Mouse (Mus musculus) forebrain, embryonic 16.5 days (tissue): ENCODE results near the gene Tbck. TPM values are rescaled to one million over a fixed set of nuclear protein-coding genes. Genes with fewer than 3 reads are reported as not detected.

Experiments used
- ATAC-seq: fragments of 200-750 bp; cut with Nextera tagmentation; 2 replicates; pipeline ENCODE4 v1.8.0; 2017; ENCODE audit warnings: mild to moderate bottlenecking, moderate library complexity
- H3K27ac ChIP-seq: fragments of 300-500 bp; sonication (generic); 2 replicates; pipeline ENCODE4 v1.5.1; 2014; ENCODE audit warnings: low read length, control low read depth
- H3K27me3 ChIP-seq: fragments of 300-500 bp; sonication (generic); replicated peaks from 2 replicates; pipeline ENCODE4 v1.6.1; 2014; ENCODE audit warnings: low read length; ENCODE audit not compliant: control insufficient read depth, insufficient read depth
- H3K36me3 ChIP-seq: fragments of 300-500 bp; sonication (generic); 2 replicates; pipeline ENCODE4 v1.6.1; 2014; ENCODE audit not compliant: control insufficient read depth, insufficient read depth
- H3K4me1 ChIP-seq: fragments of 300-500 bp; sonication (generic); replicated peaks from 2 replicates; pipeline ENCODE4 v1.6.1; 2014; ENCODE audit warnings: low read length; ENCODE audit not compliant: control insufficient read depth, insufficient read depth
- H3K4me2 ChIP-seq: fragments of 300-500 bp; sonication (generic); 2 replicates; pipeline ENCODE4 v1.6.1; 2014; ENCODE audit warnings: mild to moderate bottlenecking, low read length, control low read depth
- H3K4me3 ChIP-seq: fragments of 300-500 bp; sonication (generic); replicated peaks from 2 replicates; pipeline ENCODE4 v1.5.1; 2014; ENCODE audit warnings: mild to moderate bottlenecking, low read length, control low read depth
- H3K9ac ChIP-seq: fragments of 300-500 bp; sonication (generic); replicated peaks from 2 replicates; pipeline ENCODE4 v1.6.1; 2014; ENCODE audit warnings: low read depth, low read length, control low read depth
- H3K9me3 ChIP-seq: fragments of 300-500 bp; sonication (generic); 2 replicates; pipeline ENCODE4 v1.6.1; 2016; ENCODE audit warnings: low read length; ENCODE audit not compliant: control insufficient read depth
- WGBS: fragments of 180-500 bp; shearing (Covaris S2); extraction: QIAGEN DNeasy Blood & Tissue Kit; methylation state at CpG from one replicate; pipeline ENCODE4 v1.1.7; 2014; 5-methylcytosine and 5-hydroxymethylcytosine counted together
- polyA plus RNA-seq: library from polyadenylated mRNA; unstranded; fragments of >200 nt; fragmentation: Nextera tagmentation; extraction: Ambion mirVana; gene quantifications from 2 replicates; pipeline ENCODE4 v1.2.1, GENCODE M21; 2015

The Tbck gene
- polyA plus RNA-seq, 1 experiment from 2014 or later = 35.9 TPM

DNA sequence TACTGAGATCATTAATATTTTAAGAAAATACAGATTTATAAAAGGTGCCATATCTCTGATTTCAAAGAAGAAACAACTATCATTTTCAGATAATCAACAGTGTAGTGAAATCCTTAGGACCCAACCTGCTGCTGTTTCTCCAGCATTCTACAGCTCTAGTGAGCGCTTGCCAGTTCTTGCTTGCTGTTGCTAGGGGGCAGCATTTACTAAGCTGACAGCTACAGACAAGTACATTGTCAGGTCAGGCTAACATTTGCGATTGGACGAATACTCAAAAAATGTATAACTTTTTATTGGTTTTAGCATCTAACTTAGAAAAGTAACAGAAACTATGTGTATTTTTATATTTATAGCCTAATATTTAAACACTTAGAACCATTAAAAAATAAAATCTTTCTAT, 63.1 kb downstream of the Tbck start:
- no peaks in the 10 kb centered on the region for H3K4me1 ChIP-seq
- no peak overlapping the region for H3K27ac ChIP-seq
- H3K36me3 ChIP-seq = no peaks in the 10 kb centered on the region; the same call in 1 of the 2 replicates
- no peak overlapping the region for H3K4me2 ChIP-seq
- 26% methylated on average over 3 of the region's 3 CpGs for WGBS
- H3K27me3 ChIP-seq = no peaks in the 10 kb centered on the region
- no peak overlapping the region for H3K4me3 ChIP-seq
- no peaks in the 10 kb centered on the region for H3K9me3 ChIP-seq
- ATAC-seq = peak; percentile 95
- H3K9ac ChIP-seq = no peak overlapping the region

DNA sequence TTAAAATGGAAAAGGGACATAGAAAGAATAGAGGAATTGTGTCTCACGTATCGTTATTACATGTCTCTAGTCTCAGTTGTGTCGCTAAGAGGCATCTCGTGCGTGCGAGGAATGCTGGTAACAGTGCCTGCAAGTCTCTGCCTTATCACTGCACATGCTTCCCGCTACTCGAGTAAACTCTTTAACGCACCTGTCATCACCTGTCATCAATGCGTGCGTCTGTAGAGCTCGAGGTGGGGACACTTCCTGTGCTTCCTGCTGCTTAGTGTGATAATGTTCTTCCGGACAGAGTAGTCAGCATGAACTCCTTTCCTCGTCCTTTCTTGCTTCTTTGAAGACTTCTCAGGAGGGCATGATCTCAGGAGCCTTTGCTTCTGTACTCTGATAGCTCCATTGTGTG, 63.8 kb downstream of the Tbck start:
- 89% methylated on average over 14 of the region's 14 CpGs for WGBS
- H3K36me3 ChIP-seq = no peaks in the 10 kb centered on the region; the same call in 1 of the 2 replicates
- no peak for ATAC-seq
- H3K27me3 ChIP-seq = no peaks in the 10 kb centered on the region
- no peaks in the 10 kb centered on the region for H3K4me1 ChIP-seq
- no peak overlapping the region for H3K4me2 ChIP-seq
- H3K27ac ChIP-seq = no peak overlapping the region
- no peak overlapping the region for H3K4me3 ChIP-seq
- H3K9me3 ChIP-seq = no peaks in the 10 kb centered on the region
- no peak overlapping the region for H3K9ac ChIP-seq

DNA sequence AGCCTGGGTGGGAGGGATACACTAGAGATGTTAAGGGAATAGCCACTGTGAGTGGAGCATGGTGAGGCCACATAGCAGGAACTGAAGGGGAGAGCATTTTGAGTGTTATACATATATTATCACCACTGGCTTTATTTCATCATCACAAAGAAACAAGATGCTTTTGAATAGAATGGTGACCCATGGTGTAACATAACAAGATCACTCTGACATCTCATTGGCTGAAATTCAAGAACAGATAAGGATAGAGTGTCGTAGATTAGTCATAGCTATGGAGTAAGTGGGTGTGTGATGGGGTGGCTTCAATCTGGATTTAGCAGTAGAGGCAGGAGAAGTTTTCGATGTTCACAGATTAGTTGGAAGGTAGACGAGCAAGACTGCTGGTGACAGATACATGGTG, 64.8 kb downstream of the Tbck start:
- whole genome bisulfite sequencing = 92% methylated on average over 3 of the region's 3 CpGs
- ATAC-seq = no peak
- H3K4me3 ChIP-seq = no peak overlapping the region
- H3K36me3 ChIP-seq = no peaks in the 10 kb centered on the region
- no peaks in the 10 kb centered on the region for H3K27me3 ChIP-seq
- no peaks in the 10 kb centered on the region for H3K9me3 ChIP-seq
- H3K27ac ChIP-seq = no peak overlapping the region
- H3K4me2 ChIP-seq = no peak overlapping the region
- no peak overlapping the region for H3K9ac ChIP-seq
- H3K4me1 ChIP-seq = no peaks in the 10 kb centered on the region

DNA sequence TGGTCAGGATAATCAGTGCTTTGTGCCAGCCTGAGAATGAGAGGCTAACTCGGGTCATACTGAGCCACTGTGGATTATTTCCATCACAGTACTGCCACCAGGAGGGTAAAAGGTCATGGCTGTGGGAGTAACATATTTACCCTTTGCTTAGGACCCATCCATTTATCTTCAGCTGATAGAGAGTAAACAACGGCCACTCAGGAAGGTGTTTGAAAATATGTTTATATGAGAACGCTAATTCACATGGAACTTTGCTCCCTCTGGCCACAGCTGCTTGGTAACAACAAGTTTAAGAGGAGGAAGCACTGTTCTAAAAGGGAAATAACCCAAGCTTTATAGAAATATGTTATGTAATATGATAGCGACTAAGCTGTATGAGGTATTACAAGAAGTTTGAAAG, 68.8 kb downstream of the Tbck start:
- H3K27me3 ChIP-seq = no peaks in the 10 kb centered on the region
- no peak overlapping the region for H3K4me2 ChIP-seq
- no peak for ATAC-seq
- H3K4me3 ChIP-seq = no peak overlapping the region
- no peaks in the 10 kb centered on the region for H3K4me1 ChIP-seq
- 0 out of 2 replicates have a peak, but pooled peaks cover 3% of the 10 kb centered on the region for H3K36me3 ChIP-seq
- no peaks in the 10 kb centered on the region for H3K9me3 ChIP-seq
- no peak overlapping the region for H3K9ac ChIP-seq
- WGBS = 87% methylated on average over 4 of the region's 4 CpGs
- H3K27ac ChIP-seq = no peak overlapping the region

DNA sequence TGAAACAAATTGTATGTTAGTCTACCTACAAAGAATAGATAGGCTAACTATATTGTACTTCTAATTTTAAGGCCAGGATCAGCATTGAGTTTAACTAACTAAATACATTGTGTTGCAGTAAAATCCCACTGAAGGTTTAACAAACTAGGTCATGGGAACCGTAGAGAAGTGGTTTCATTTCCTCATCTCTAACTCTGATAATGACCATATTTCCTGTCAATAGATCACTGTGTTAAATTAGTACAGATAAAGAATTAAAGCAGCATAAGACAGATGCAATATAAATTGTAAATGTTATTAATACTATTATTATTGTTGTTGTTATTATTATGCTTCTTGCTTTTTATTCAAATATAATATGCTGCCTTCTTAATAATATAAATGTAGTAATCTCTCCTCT, 72.3 kb downstream of the Tbck start:
- WGBS = 93% methylated on average over 1 of the region's 1 CpGs
- H3K4me2 ChIP-seq = no peak overlapping the region
- no peak for ATAC-seq

DNA sequence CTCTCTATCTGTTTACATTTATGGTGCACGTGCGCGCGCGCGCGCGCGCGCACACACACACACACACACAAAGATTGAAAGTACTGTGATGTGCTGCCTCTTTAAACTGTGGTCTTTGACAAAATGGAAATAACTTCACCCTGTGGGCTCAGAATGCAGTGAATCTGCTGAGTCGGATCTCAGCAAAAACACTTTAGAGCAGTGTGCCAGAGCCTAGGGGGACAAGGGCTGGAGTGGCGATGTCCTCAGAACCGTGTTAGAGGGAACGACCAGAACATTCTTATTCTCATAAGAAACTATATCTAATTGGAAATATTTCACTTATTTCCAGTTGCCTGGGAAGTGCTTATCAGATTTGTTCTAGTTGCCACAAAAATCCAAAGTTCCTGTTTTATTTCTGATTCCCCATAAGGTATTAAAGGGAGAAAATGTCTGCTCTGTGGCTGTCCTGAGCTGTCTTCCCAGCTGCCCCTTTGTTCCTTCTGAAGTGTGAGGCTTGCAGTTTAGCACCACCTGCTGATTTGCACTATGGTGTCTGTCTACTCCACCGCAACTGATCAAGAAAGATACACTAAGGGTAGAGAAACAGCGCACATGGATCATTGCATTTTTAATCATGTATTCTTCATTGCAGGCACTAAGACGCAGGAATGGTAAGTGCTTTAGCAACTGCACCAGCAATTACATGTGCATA, 82.2 kb downstream of the Tbck start:
- Histone ChIP-seq H3K36me3 (no peaks in the 10 kb centered on the region), H3K9ac (no peak overlapping the region), H3K4me3 (no peak overlapping the region), H3K27ac (no peak overlapping the region), H3K4me1 (peaks cover 3% of the 10 kb centered on the region; the same call in 1 of the 2 replicates), H3K9me3 (no peaks in the 10 kb centered on the region), H3K27me3 (no peaks in the 10 kb centered on the region), H3K4me2 (no peak overlapping the region)
- 75% methylated on average over 17 of the region's 17 CpGs for WGBS
- ATAC-seq = peak; percentile 47; the same call in 1 of the 2 replicates

More for the DNA sequence above, 72.3 kb downstream of the Tbck start:
- Histone ChIP-seq H3K4me3 (no peak overlapping the region), H3K9ac (no peak overlapping the region), H3K27me3 (no peaks in the 10 kb centered on the region), H3K4me1 (no peaks in the 10 kb centered on the region), H3K36me3 (0 out of 2 replicates have a peak, but pooled peaks cover 3% of the 10 kb centered on the region), H3K9me3 (no peaks in the 10 kb centered on the region), H3K27ac (no peak overlapping the region)

DNA sequence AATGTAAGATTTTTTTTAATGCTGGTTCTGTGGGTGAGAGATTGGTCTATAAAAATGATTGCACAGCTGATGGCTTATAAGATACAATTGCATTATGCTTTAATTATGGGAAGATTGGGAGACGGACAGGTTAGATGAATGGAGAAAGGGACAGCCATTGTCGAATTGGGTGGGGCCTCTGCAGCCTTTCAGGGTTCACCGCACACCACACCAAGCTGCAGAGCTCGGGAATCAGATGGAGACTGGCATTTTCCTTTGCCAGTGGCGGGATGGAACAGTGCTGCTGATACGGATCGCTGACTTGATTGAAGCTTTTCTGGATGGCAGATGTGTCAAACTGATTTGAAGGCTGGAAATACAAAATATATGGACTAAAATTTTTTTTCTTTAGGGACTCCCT, 88.1 kb downstream of the Tbck start:
- H3K9ac ChIP-seq = no peak overlapping the region
- no peaks in the 10 kb centered on the region for H3K27me3 ChIP-seq
- H3K36me3 ChIP-seq = peaks cover 3% of the 10 kb centered on the region; the same call in 1 of the 2 replicates
- H3K4me1 ChIP-seq = no peaks in the 10 kb centered on the region
- no peak overlapping the region for H3K27ac ChIP-seq
- no peak overlapping the region for H3K4me3 ChIP-seq
- no peaks in the 10 kb centered on the region for H3K9me3 ChIP-seq
- no peak for ATAC-seq
- H3K4me2 ChIP-seq = no peak overlapping the region
- 39% methylated on average over 7 of the region's 7 CpGs for WGBS

DNA sequence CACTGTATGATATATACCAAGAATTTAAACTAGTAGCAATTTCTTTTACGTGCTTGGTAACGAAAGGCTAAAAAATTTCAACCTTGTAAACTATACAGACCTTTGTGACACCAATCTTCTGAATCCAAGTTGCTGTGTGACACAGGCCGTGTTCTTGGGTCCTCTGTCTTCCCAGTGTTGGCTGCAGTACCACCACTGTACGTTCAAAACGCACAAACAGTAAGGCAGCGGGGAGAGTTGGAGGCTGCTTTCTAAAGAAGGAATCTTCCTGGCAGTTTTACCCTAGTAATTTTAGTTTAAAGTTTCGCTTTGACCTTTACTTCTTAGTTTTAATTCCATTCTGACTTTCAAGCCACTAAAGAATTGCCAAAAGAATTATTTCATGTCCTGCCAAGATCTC, 92.7 kb downstream of the Tbck start:
- ATAC-seq = no peak
- H3K36me3 ChIP-seq = peaks cover 3% of the 10 kb centered on the region; the same call in 1 of the 2 replicates
- H3K27me3 ChIP-seq = no peaks in the 10 kb centered on the region
- no peak overlapping the region for H3K9ac ChIP-seq
- no peak overlapping the region for H3K4me3 ChIP-seq
- WGBS = 91% methylated on average over 7 of the region's 7 CpGs
- no peak overlapping the region for H3K27ac ChIP-seq
- H3K9me3 ChIP-seq = no peaks in the 10 kb centered on the region
- H3K4me1 ChIP-seq = no peaks in the 10 kb centered on the region
- no peak overlapping the region for H3K4me2 ChIP-seq

DNA sequence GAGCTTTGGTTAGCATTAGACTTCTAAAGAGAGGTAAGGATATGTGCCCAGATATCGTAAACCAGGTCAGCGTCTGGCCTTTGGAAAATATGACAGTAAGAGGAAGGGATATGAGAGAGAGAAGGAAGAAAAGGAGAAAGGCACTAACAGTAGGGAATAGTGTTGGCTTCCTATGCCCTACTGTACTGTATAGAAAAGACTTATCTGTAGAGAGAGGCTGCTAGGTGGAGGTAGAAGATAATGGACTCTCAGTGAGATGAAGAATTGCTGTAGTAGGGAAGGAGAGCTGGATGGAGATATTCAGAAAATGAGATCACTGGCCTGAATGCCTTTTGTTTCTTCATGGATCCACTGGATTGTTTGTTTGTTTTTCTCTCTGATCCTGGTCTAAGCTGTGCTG, 97.2 kb downstream of the Tbck start:
- H3K4me3 ChIP-seq = no peak overlapping the region
- no peak overlapping the region for H3K4me2 ChIP-seq
- no peak for ATAC-seq
- 100% methylated on average over 2 of the region's 2 CpGs for WGBS
- H3K9ac ChIP-seq = no peak overlapping the region
- H3K4me1 ChIP-seq = no peaks in the 10 kb centered on the region
- H3K27me3 ChIP-seq = no peaks in the 10 kb centered on the region
- H3K9me3 ChIP-seq = no peaks in the 10 kb centered on the region
- no peak overlapping the region for H3K27ac ChIP-seq
- H3K36me3 ChIP-seq = no peaks in the 10 kb centered on the region; the same call in 1 of the 2 replicates

DNA sequence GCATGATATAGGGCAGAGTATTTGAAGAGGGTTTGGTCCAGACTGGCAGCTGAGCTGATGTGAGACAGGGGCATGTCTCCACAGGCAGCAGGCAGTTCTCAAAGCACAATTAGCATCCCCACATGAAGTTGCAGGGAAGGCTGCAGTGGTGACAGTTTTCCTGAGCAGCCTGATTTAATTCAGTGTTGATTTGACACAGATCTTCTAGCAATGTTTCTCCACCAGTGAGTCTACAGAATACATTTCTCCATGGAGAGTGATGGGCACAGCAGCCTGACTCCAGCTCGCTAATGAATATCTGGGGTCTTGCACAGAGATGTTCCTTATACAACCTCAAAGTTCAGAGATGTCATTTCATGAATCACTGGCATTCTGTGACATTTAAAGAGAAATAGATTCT, 99.1 kb downstream of the Tbck start:
- no peak for ATAC-seq

More for the DNA sequence above, 99.1 kb downstream of the Tbck start:
- no peak overlapping the region for H3K4me2 ChIP-seq
- no peak overlapping the region for H3K27ac ChIP-seq
- H3K4me1 ChIP-seq = no peaks in the 10 kb centered on the region
- H3K4me3 ChIP-seq = no peak overlapping the region
- no peaks in the 10 kb centered on the region for H3K36me3 ChIP-seq
- 71% methylated on average over 1 of the region's 1 CpGs for WGBS
- H3K27me3 ChIP-seq = no peaks in the 10 kb centered on the region
- H3K9me3 ChIP-seq = no peaks in the 10 kb centered on the region
- no peak overlapping the region for H3K9ac ChIP-seq
